Comparison of ENCODE assay signal across 8 mouse cellular contexts in genomic region chr9:64050513-64051065, GRCm38 (mm10). TPM values are rescaled to one million over a fixed set of nuclear protein-coding genes. Genes with fewer than 3 reads are reported as not detected.
DNase-seq lines count a peak whose midpoint lies in the region; ATAC-seq lines count a peak whose summit lies in the region.

No protein-coding gene starts in this region.

- no peaks in the 10 kb centered on the region for H3K36me3 ChIP-seq in embryonic facial prominence, embryonic 15.5 days
- no peaks in the 10 kb centered on the region for H3K36me3 ChIP-seq in hindbrain, embryonic 14.5 days (replicated peaks; ENCODE audit: control insufficient read depth, insufficient read depth)

- peak; percentile 34 for DNase-seq in ovary, adult 18-20 months (ENCODE audit: low spot score)
- DNase-seq in ovary, postnatal 14 days (ENCODE audit: low spot score) = no peak
- no peak for DNase-seq in hindbrain, embryonic 14.5 days (ENCODE audit: low spot score)
- peak; percentile 40 for DNase-seq in lung, postnatal 36 days
- DNase-seq in right cerebral cortex, postnatal 4 days = no peak
- DNase-seq in gastrocnemius, postnatal 4 days (ENCODE audit: low spot score in 2 of 2) = no peak

- no peaks in the 10 kb centered on the region for H3K27me3 ChIP-seq in embryonic facial prominence, embryonic 15.5 days
- no peaks in the 10 kb centered on the region for H3K27me3 ChIP-seq in hindbrain, embryonic 14.5 days (ENCODE audit: control insufficient read depth, insufficient read depth, low read length)

- peak overlapping the region; percentile 38 for H3K4me3 ChIP-seq in embryonic facial prominence, embryonic 15.5 days (replicated peaks)
- H3K4me3 ChIP-seq in hindbrain, embryonic 14.5 days (replicated peaks; ENCODE audit: low read length) = peak overlapping the region; percentile 31; the same call in 1 of the 2 replicates

- WGBS in embryonic facial prominence, embryonic 15.5 days = 24% methylated on average over 8 of the region's 8 CpGs
- 43% methylated on average over 8 of the region's 8 CpGs for WGBS in hindbrain, embryonic 14.5 days

- H3K4me1 ChIP-seq in embryonic facial prominence, embryonic 15.5 days = peaks cover 14% of the 10 kb centered on the region
- H3K4me1 ChIP-seq in hindbrain, embryonic 14.5 days (replicated peaks; ENCODE audit: control insufficient read depth, insufficient read depth, low read length) = peaks cover 11% of the 10 kb centered on the region

- H3K27ac ChIP-seq in embryonic facial prominence, embryonic 15.5 days (replicated peaks) = 0 out of 2 replicates have a peak overlapping the region, but pooled peaks have one; percentile 45
- no peak overlapping the region for H3K27ac ChIP-seq in hindbrain, embryonic 14.5 days

- no peak for ATAC-seq in embryonic facial prominence, embryonic 15.5 days (ENCODE audit: insufficient number of reproducible peaks, low FRiP score, low TSS enrichment, low read depth)
- ATAC-seq in hindbrain, embryonic 14.5 days (ENCODE audit: low FRiP score) = no peak
- no peak for ATAC-seq in megakaryocyte progenitor cell, adult 5-6 weeks (replicated peaks; ENCODE audit: poor library complexity)

- H3K9ac ChIP-seq in embryonic facial prominence, embryonic 15.5 days = no peak overlapping the region
- no peak overlapping the region for H3K9ac ChIP-seq in hindbrain, embryonic 14.5 days

- H3K4me2 ChIP-seq in embryonic facial prominence, embryonic 15.5 days (replicated peaks) = peak overlapping the region; percentile 71
- H3K4me2 ChIP-seq in hindbrain, embryonic 14.5 days (replicated peaks) = peak overlapping the region; percentile 53

- no peaks in the 10 kb centered on the region for H3K9me3 ChIP-seq in embryonic facial prominence, embryonic 15.5 days (replicated peaks)
- H3K9me3 ChIP-seq in hindbrain, embryonic 14.5 days (ENCODE audit: control insufficient read depth, low read length) = no peaks in the 10 kb centered on the region

RNA-seq across cellular contexts. Expression of gene Smad6, which starts 28.7 kb away (rescaled TPM):
- polyA plus RNA-seq in embryonic facial prominence, embryonic 15.5 days (2015; fragmentation: Nextera tagmentation; extraction: Ambion mirVana) = 12.8 and 15.5 TPM in 2 replicates
- 2.3 and 2.7 TPM in 2 replicates for polyA plus RNA-seq in hindbrain, embryonic 14.5 days (2014; fragmentation: Nextera tagmentation; extraction: Ambion mirVana)
- 1 to 10 TPM; 5.6 to 7.2 TPM for total RNA-seq in gastrocnemius, postnatal 4 days (2021)
- 0.34 and 0.72 TPM in 2 replicates for total RNA-seq in megakaryocyte progenitor cell, adult 5-6 weeks (2015)
- 1.2 TPM in 2 replicates for total RNA-seq in megakaryocyte progenitor cell, adult 5-6 weeks (2017)

Comparison
In these comparisons a context has a peak if more than half of its experiments do, and no peak if none do; other contexts are left out.
1. DNase-seq: peak in ovary, adult 18-20 months (single experiment) and lung, postnatal 36 days (single experiment); none in ovary, postnatal 14 days (single experiment), hindbrain, embryonic 14.5 days (single experiment), right cerebral cortex, postnatal 4 days (single experiment) and gastrocnemius, postnatal 4 days (0 of 2).